Mouse (Mus musculus) ES-Bruce4 (cell line): Measurements from ENCODE around the gene Cybc1.

ENCODE experiments used
- CTCF ChIP-seq: IDR thresholded peaks from one replicate; pipeline ENCODE4 v1.8.1; 2011; ENCODE audit warnings: low read depth, low read length
- EP300 ChIP-seq: IDR thresholded peaks from 2 replicates; pipeline ENCODE4 v1.6.1; 2011; ENCODE audit warnings: low read depth, low read length; ENCODE audit not compliant: insufficient read depth
- POLR2A ChIP-seq: IDR thresholded peaks from one replicate; pipeline ENCODE4 v1.8.1; 2011; ENCODE audit warnings: low read length; ENCODE audit not compliant: insufficient read depth

DNA sequence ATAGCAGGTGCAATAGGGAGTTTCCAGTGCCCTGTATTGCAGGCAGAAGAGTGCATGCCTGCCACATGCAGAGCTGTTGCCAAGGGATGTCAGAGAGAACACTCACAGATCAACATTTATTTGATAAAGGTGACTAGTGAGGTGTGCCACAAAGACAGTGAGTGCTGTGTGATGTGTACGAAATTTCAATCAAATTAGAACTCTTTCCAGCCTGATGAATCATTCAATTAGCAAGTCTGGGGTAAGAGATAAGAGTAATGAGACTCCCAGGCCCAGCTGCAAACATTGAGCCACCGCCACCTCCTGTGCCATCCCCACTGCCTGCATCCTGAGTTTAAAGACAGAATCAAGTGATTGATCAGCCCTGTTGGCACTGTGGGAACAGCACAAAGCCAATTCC lies 36.4 kb downstream of the Cybc1 start:
- TF ChIP-seq CTCF (no peak), POLR2A (no peak), EP300 (no peak)
